Mouse (Mus musculus): Measurements from ENCODE around the gene Steap1. TPM values are rescaled to one million over a fixed set of nuclear protein-coding genes. Genes with fewer than 3 reads are reported as not detected.

Gene Steap1
- 3.1 and 3.8 TPM in 2 replicates for polyA plus RNA-seq (2016; fragmentation: Nextera tagmentation; extraction: Ambion mirVana)

GRCm38 (mm10) chr5:5748866-5749682, at the start of gene Steap1:
Gene Steap1, minus strand, starts transcription at chr5:5749326.
- Histone ChIP-seq H3K4me3 (peak within 1 kb of the TSS; percentile 67), H3K9me3 (replicated peaks) (no peaks in the 10 kb centered on the region), H3K27me3 (replicated peaks) (peaks cover 9% of the 10 kb centered on the region), H3K4me1 (replicated peaks) (no peaks in the 10 kb centered on the region), H3K27ac (ENCODE audit: poor library complexity, severe bottlenecking) (no peak within 1 kb of the TSS), H3K9ac (peak within 1 kb of the TSS; percentile 67), H3K4me2 (peak within 1 kb of the TSS; percentile 95), H3K36me3 (no peaks in the 10 kb centered on the region)
- WGBS = under 1% methylated on average over 66 of the region's 75 CpGs
- peak; percentile 93 for ATAC-seq (ENCODE audit: insufficient number of reproducible peaks, low FRiP score)

DNA sequence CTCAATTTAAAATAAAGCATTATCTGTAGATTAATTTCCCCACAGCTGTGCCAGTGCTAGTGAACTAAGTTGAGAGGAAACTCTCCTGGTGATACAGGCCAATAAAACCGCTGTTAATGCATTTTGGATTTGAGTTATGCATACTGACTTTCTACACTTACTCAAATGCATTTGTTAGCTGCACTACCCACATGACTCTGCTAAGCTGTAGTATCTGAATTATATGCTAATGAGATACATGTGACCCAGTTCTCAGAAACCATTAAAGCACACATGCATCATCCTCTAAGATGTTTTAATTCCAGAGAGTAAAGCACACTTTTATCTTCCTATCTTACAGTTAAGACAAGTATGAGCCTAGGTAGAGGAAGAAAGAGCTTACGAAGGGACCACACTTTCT, 38.0 kb upstream of the Steap1 start:
- no peak overlapping the region for H3K9ac ChIP-seq

GRCm38 (mm10) chr5:5756392-5757019, 7.4 kb upstream of the Steap1 start:
- ATAC-seq (ENCODE audit: insufficient number of reproducible peaks, low FRiP score) = no peak
- Histone ChIP-seq H3K4me3 (no peak overlapping the region), H3K9me3 (replicated peaks) (no peaks in the 10 kb centered on the region), H3K27me3 (replicated peaks) (peaks cover 2% of the 10 kb centered on the region; the same call in 1 of the 2 replicates), H3K9ac (no peak overlapping the region), H3K27ac (ENCODE audit: poor library complexity, severe bottlenecking) (no peak overlapping the region), H3K36me3 (no peaks in the 10 kb centered on the region), H3K4me1 (replicated peaks) (no peaks in the 10 kb centered on the region), H3K4me2 (no peak overlapping the region)
- 65% methylated on average over 3 of the region's 3 CpGs for WGBS

More for the DNA sequence above, 38.0 kb upstream of the Steap1 start:
- Histone ChIP-seq H3K4me1 (replicated peaks) (no peaks in the 10 kb centered on the region), H3K27ac (ENCODE audit: poor library complexity, severe bottlenecking) (no peak overlapping the region), H3K27me3 (replicated peaks) (no peaks in the 10 kb centered on the region), H3K36me3 (no peaks in the 10 kb centered on the region), H3K4me3 (no peak overlapping the region), H3K4me2 (no peak overlapping the region), H3K9me3 (replicated peaks) (peaks cover 8% of the 10 kb centered on the region; the same call in 1 of the 2 replicates)
- ATAC-seq (ENCODE audit: insufficient number of reproducible peaks, low FRiP score) = no peak
- WGBS = 76% methylated on average over 2 of the region's 2 CpGs

- Histone ChIP-seq H3K9me3 (replicated peaks) (no peaks in the 10 kb centered on the region), H3K4me1 (replicated peaks) (no peaks in the 10 kb centered on the region), H3K27ac (ENCODE audit: poor library complexity, severe bottlenecking) (no peak overlapping the region), H3K36me3 (no peaks in the 10 kb centered on the region), H3K4me2 (no peak overlapping the region), H3K27me3 (replicated peaks) (peaks cover 5% of the 10 kb centered on the region; the same call in 1 of the 2 replicates), H3K9ac (no peak overlapping the region), H3K4me3 (no peak overlapping the region)
- whole genome bisulfite sequencing = 3% methylated on average over 9 of the region's 9 CpGs
- no peak for ATAC-seq (ENCODE audit: insufficient number of reproducible peaks, low FRiP score)
Measured at GRCm38 (mm10) chr5:5755039-5755438, 5.9 kb upstream of the Steap1 start.

GRCm38 (mm10) chr5:5749772-5750222, 671 bp upstream of the Steap1 start:
- Histone ChIP-seq H3K27ac (ENCODE audit: poor library complexity, severe bottlenecking) (no peak overlapping the region), H3K4me2 (peak overlapping the region; percentile 95), H3K4me3 (peak overlapping the region; percentile 67), H3K9me3 (replicated peaks) (no peaks in the 10 kb centered on the region), H3K36me3 (no peaks in the 10 kb centered on the region), H3K4me1 (replicated peaks) (no peaks in the 10 kb centered on the region), H3K9ac (peak overlapping the region; percentile 67), H3K27me3 (replicated peaks) (peaks cover 9% of the 10 kb centered on the region)
- peak; percentile 47; the same call in 1 of the 2 replicates for ATAC-seq (ENCODE audit: insufficient number of reproducible peaks, low FRiP score)
- WGBS = under 1% methylated on average over 13 of the region's 13 CpGs

- WGBS = 89% methylated on average over 9 of the region's 9 CpGs
- H3K36me3 ChIP-seq = no peaks in the 10 kb centered on the region
- H3K9me3 ChIP-seq (replicated peaks) = no peaks in the 10 kb centered on the region
- no peak overlapping the region for H3K27ac ChIP-seq (ENCODE audit: poor library complexity, severe bottlenecking)
- no peak overlapping the region for H3K9ac ChIP-seq
- H3K4me2 ChIP-seq = no peak overlapping the region
- ATAC-seq (ENCODE audit: insufficient number of reproducible peaks, low FRiP score) = no peak
- H3K4me1 ChIP-seq (replicated peaks) = no peaks in the 10 kb centered on the region
- H3K4me3 ChIP-seq = no peak overlapping the region
- H3K27me3 ChIP-seq (replicated peaks) = no peaks in the 10 kb centered on the region
Measured at GRCm38 (mm10) chr5:5734445-5734844, 14.7 kb downstream of the Steap1 start.

- Histone ChIP-seq H3K4me2 (no peak overlapping the region), H3K27ac (ENCODE audit: poor library complexity, severe bottlenecking) (no peak overlapping the region), H3K9me3 (replicated peaks) (no peaks in the 10 kb centered on the region), H3K36me3 (no peaks in the 10 kb centered on the region), H3K27me3 (replicated peaks) (no peaks in the 10 kb centered on the region), H3K9ac (no peak overlapping the region), H3K4me3 (no peak overlapping the region), H3K4me1 (replicated peaks) (no peaks in the 10 kb centered on the region)
- no peak for ATAC-seq (ENCODE audit: insufficient number of reproducible peaks, low FRiP score)
- WGBS = 70% methylated on average over 2 of the region's 2 CpGs
Measured at GRCm38 (mm10) chr5:5732858-5733257, 16.3 kb downstream of the Steap1 start.

- no peak overlapping the region for H3K4me3 ChIP-seq
- no peaks in the 10 kb centered on the region for H3K4me1 ChIP-seq (replicated peaks)
- no peak overlapping the region for H3K27ac ChIP-seq (ENCODE audit: poor library complexity, severe bottlenecking)
- no peak overlapping the region for H3K4me2 ChIP-seq
- ATAC-seq (ENCODE audit: insufficient number of reproducible peaks, low FRiP score) = no peak
- H3K9me3 ChIP-seq (replicated peaks) = no peaks in the 10 kb centered on the region
- no peak overlapping the region for H3K9ac ChIP-seq
- no peaks in the 10 kb centered on the region for H3K27me3 ChIP-seq (replicated peaks)
- H3K36me3 ChIP-seq = no peaks in the 10 kb centered on the region
- WGBS = 79% methylated on average over 3 of the region's 3 CpGs
Measured at GRCm38 (mm10) chr5:5732208-5732607, 16.9 kb downstream of the Steap1 start.

DNA sequence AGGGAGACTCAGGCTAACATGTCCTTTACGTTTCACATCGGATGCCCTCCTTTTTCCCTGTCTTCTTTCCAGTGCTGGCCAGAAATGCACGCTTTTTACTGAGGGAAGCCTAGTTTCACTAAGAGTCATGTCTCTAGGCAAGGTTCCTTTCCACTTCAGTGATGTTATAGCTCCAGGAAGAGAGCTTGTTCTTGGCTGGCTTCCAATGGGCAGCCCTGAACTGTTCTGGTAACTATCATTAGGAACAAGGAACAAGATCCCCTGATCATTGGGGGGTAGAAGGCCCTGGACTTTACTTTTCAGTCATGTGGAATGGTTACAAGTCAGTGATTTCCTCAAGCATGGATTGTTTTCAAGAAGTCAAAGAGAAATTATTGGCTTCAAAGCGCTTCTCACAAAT, 19.2 kb downstream of the Steap1 start:
- no peaks in the 10 kb centered on the region for H3K36me3 ChIP-seq
- H3K4me3 ChIP-seq = no peak overlapping the region
- H3K9ac ChIP-seq = no peak overlapping the region
- H3K9me3 ChIP-seq (replicated peaks) = no peaks in the 10 kb centered on the region
- 79% methylated on average over 4 of the region's 4 CpGs for WGBS
- H3K4me2 ChIP-seq = no peak overlapping the region
- no peak overlapping the region for H3K27ac ChIP-seq (ENCODE audit: poor library complexity, severe bottlenecking)
- H3K4me1 ChIP-seq (replicated peaks) = no peaks in the 10 kb centered on the region
- no peak for ATAC-seq (ENCODE audit: insufficient number of reproducible peaks, low FRiP score)
- no peaks in the 10 kb centered on the region for H3K27me3 ChIP-seq (replicated peaks)

GRCm38 (mm10) chr5:5722217-5722616, 26.9 kb downstream of the Steap1 start:
- no peak overlapping the region for H3K27ac ChIP-seq (ENCODE audit: poor library complexity, severe bottlenecking)
- ATAC-seq (ENCODE audit: insufficient number of reproducible peaks, low FRiP score) = no peak
- no peaks in the 10 kb centered on the region for H3K9me3 ChIP-seq (replicated peaks)
- H3K27me3 ChIP-seq (replicated peaks) = no peaks in the 10 kb centered on the region
- H3K4me3 ChIP-seq = no peak overlapping the region
- H3K9ac ChIP-seq = no peak overlapping the region
- H3K4me2 ChIP-seq = no peak overlapping the region
- no peaks in the 10 kb centered on the region for H3K4me1 ChIP-seq (replicated peaks)
- WGBS = 81% methylated on average over 7 of the region's 7 CpGs
- no peaks in the 10 kb centered on the region for H3K36me3 ChIP-seq

DNA sequence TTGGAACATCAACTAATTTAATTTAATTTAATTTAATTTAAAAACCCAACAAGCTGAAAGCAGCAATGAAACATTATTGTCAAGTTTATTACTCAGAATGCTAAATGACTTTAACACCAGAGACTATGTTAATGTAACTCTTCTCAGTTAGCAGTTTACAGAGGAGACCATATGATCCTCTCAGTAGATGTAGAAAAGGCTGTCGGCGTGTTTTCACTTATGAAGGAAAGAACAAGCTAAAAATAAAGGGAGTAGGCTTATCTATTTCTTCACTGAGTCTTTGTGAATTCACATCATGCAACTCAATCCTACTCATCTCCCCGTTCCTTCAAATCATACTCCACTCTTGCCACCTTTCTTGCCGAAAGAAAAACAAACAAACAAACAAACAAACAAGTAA, 38.1 kb downstream of the Steap1 start:
- Histone ChIP-seq H3K27ac (ENCODE audit: poor library complexity, severe bottlenecking) (no peak overlapping the region), H3K36me3 (no peaks in the 10 kb centered on the region), H3K4me2 (no peak overlapping the region), H3K9me3 (replicated peaks) (no peaks in the 10 kb centered on the region), H3K9ac (no peak overlapping the region), H3K27me3 (replicated peaks) (no peaks in the 10 kb centered on the region), H3K4me3 (no peak overlapping the region), H3K4me1 (replicated peaks) (no peaks in the 10 kb centered on the region)
- no peak for ATAC-seq (ENCODE audit: insufficient number of reproducible peaks, low FRiP score)
- 61% methylated on average over 4 of the region's 4 CpGs for WGBS
